Mouse (Mus musculus): ENCODE measurements at regions not wholly inside any gene's neighbourhood (a gene's known extent, or its start where the extent isn't known, plus 50 kb on each side); places are given as distances from the start of the nearest gene placed in this dataset.

GRCm38 (mm10) chr14:68355462-68355905 is 938.6 kb downstream of the Synb start:
- Histone ChIP-seq H3K36me3 (no peaks in the 10 kb centered on the region), H3K9me3 (no peaks in the 10 kb centered on the region), H3K27ac (no peak overlapping the region), H3K4me2 (no peak overlapping the region), H3K4me3 (replicated peaks) (no peak overlapping the region), H3K27me3 (no peaks in the 10 kb centered on the region), H3K4me1 (replicated peaks) (no peaks in the 10 kb centered on the region), H3K9ac (replicated peaks) (no peak overlapping the region)
- WGBS: 73% methylated on average over 8 of the region's 8 CpGs
- ATAC-seq (ENCODE audit: insufficient number of reproducible peaks, insufficient read depth, low FRiP score, low TSS enrichment, low read depth): no peak

GRCm38 (mm10) chr14:68345527-68345926 is 948.6 kb downstream of the Synb start:
- H3K27ac ChIP-seq: no peak overlapping the region

GRCm38 (mm10) chr14:68344715-68345114 is 949.4 kb downstream of the Synb start:
- no peaks in the 10 kb centered on the region for H3K9me3 ChIP-seq
- no peak for ATAC-seq (ENCODE audit: insufficient number of reproducible peaks, insufficient read depth, low FRiP score, low TSS enrichment, low read depth)
- H3K4me3 ChIP-seq (replicated peaks): no peak overlapping the region
- no peaks in the 10 kb centered on the region for H3K27me3 ChIP-seq
- no peaks in the 10 kb centered on the region for H3K36me3 ChIP-seq
- 69% methylated on average over 3 of the region's 3 CpGs for WGBS
- peaks cover 3% of the 10 kb centered on the region; the same call in 1 of the 2 replicates for H3K4me1 ChIP-seq (replicated peaks)
- H3K9ac ChIP-seq (replicated peaks): no peak overlapping the region
- no peak overlapping the region for H3K27ac ChIP-seq
- H3K4me2 ChIP-seq: no peak overlapping the region

More at GRCm38 (mm10) chr14:68345527-68345926, 948.6 kb downstream of the Synb start:
- no peak overlapping the region for H3K9ac ChIP-seq (replicated peaks)
- 82% methylated on average over 4 of the region's 4 CpGs for WGBS
- H3K36me3 ChIP-seq: no peaks in the 10 kb centered on the region
- no peaks in the 10 kb centered on the region for H3K27me3 ChIP-seq
- H3K9me3 ChIP-seq: no peaks in the 10 kb centered on the region
- no peak overlapping the region for H3K4me3 ChIP-seq (replicated peaks)
- H3K4me2 ChIP-seq: no peak overlapping the region
- no peaks in the 10 kb centered on the region for H3K4me1 ChIP-seq (replicated peaks)
- no peak for ATAC-seq (ENCODE audit: insufficient number of reproducible peaks, insufficient read depth, low FRiP score, low TSS enrichment, low read depth)

GRCm38 (mm10) chr14:68338440-68338839 is 955.7 kb downstream of the Synb start:
- no peak for ATAC-seq (ENCODE audit: insufficient number of reproducible peaks, insufficient read depth, low FRiP score, low TSS enrichment, low read depth)
- WGBS: 28% methylated on average over 5 of the region's 5 CpGs

GRCm38 (mm10) chr14:68325061-68325460 is 969.0 kb downstream of the Synb start:
- Histone ChIP-seq H3K4me3 (replicated peaks) (no peak overlapping the region), H3K4me1 (replicated peaks) (no peaks in the 10 kb centered on the region), H3K9me3 (no peaks in the 10 kb centered on the region), H3K27ac (no peak overlapping the region), H3K9ac (replicated peaks) (no peak overlapping the region), H3K27me3 (0 out of 2 replicates have a peak, but pooled peaks cover 2% of the 10 kb centered on the region), H3K4me2 (no peak overlapping the region), H3K36me3 (no peaks in the 10 kb centered on the region)
- WGBS: 87% methylated on average over 1 of the region's 1 CpGs
- ATAC-seq (ENCODE audit: insufficient number of reproducible peaks, insufficient read depth, low FRiP score, low TSS enrichment, low read depth): no peak

More at GRCm38 (mm10) chr14:68338440-68338839, 955.7 kb downstream of the Synb start:
- Histone ChIP-seq H3K27me3 (no peaks in the 10 kb centered on the region), H3K27ac (no peak overlapping the region), H3K4me2 (no peak overlapping the region), H3K9ac (replicated peaks) (no peak overlapping the region), H3K4me1 (replicated peaks) (peaks cover 28% of the 10 kb centered on the region), H3K9me3 (no peaks in the 10 kb centered on the region), H3K36me3 (no peaks in the 10 kb centered on the region), H3K4me3 (replicated peaks) (no peak overlapping the region)

- Histone ChIP-seq H3K27me3 (0 out of 2 replicates have a peak, but pooled peaks cover 2% of the 10 kb centered on the region), H3K4me3 (replicated peaks) (no peak overlapping the region), H3K27ac (no peak overlapping the region), H3K4me1 (replicated peaks) (no peaks in the 10 kb centered on the region), H3K36me3 (no peaks in the 10 kb centered on the region), H3K4me2 (no peak overlapping the region), H3K9me3 (no peaks in the 10 kb centered on the region), H3K9ac (replicated peaks) (no peak overlapping the region)
- WGBS: 59% methylated on average over 6 of the region's 6 CpGs
- no peak for ATAC-seq (ENCODE audit: insufficient number of reproducible peaks, insufficient read depth, low FRiP score, low TSS enrichment, low read depth)
Observed at GRCm38 (mm10) chr14:68323008-68323407, 971.1 kb downstream of the Synb start.

GRCm38 (mm10) chr14:68307973-68308660 is 986.0 kb downstream of the Synb start:
- no peak overlapping the region for H3K27ac ChIP-seq
- H3K36me3 ChIP-seq: no peaks in the 10 kb centered on the region
- H3K4me3 ChIP-seq (replicated peaks): no peak overlapping the region
- 67% methylated on average over 2 of the region's 2 CpGs for WGBS
- no peak for ATAC-seq (ENCODE audit: insufficient number of reproducible peaks, insufficient read depth, low FRiP score, low TSS enrichment, low read depth)
- no peaks in the 10 kb centered on the region for H3K4me1 ChIP-seq (replicated peaks)
- H3K4me2 ChIP-seq: no peak overlapping the region
- H3K9me3 ChIP-seq: no peaks in the 10 kb centered on the region
- H3K27me3 ChIP-seq: no peaks in the 10 kb centered on the region
- no peak overlapping the region for H3K9ac ChIP-seq (replicated peaks)

GRCm38 (mm10) chr14:68305166-68305565 is 988.9 kb downstream of the Synb start:
- Histone ChIP-seq H3K36me3 (no peaks in the 10 kb centered on the region), H3K27ac (no peak overlapping the region), H3K9me3 (no peaks in the 10 kb centered on the region), H3K4me3 (replicated peaks) (no peak overlapping the region), H3K27me3 (no peaks in the 10 kb centered on the region), H3K4me2 (no peak overlapping the region), H3K4me1 (replicated peaks) (no peaks in the 10 kb centered on the region), H3K9ac (replicated peaks) (no peak overlapping the region)
- no peak for ATAC-seq (ENCODE audit: insufficient number of reproducible peaks, insufficient read depth, low FRiP score, low TSS enrichment, low read depth)
- WGBS: 84% methylated on average over 8 of the region's 8 CpGs

GRCm38 (mm10) chr14:68301710-68302109 is 992.4 kb downstream of the Synb start:
- 50% methylated on average over 4 of the region's 4 CpGs for WGBS
- no peaks in the 10 kb centered on the region for H3K36me3 ChIP-seq
- ATAC-seq (ENCODE audit: insufficient number of reproducible peaks, insufficient read depth, low FRiP score, low TSS enrichment, low read depth): no peak

GRCm38 (mm10) chr14:68285546-68285945 is 1008.6 kb downstream of the Synb start:
- no peak overlapping the region for H3K27ac ChIP-seq
- H3K4me1 ChIP-seq (replicated peaks): no peaks in the 10 kb centered on the region
- H3K36me3 ChIP-seq: no peaks in the 10 kb centered on the region
- H3K4me3 ChIP-seq (replicated peaks): no peak overlapping the region
- H3K4me2 ChIP-seq: no peak overlapping the region
- no peaks in the 10 kb centered on the region for H3K27me3 ChIP-seq
- no peak overlapping the region for H3K9ac ChIP-seq (replicated peaks)
- no peak for ATAC-seq (ENCODE audit: insufficient number of reproducible peaks, insufficient read depth, low FRiP score, low TSS enrichment, low read depth)
- H3K9me3 ChIP-seq: no peaks in the 10 kb centered on the region
- WGBS: 68% methylated on average over 3 of the region's 3 CpGs

More at GRCm38 (mm10) chr14:68301710-68302109, 992.4 kb downstream of the Synb start:
- Histone ChIP-seq H3K4me2 (no peak overlapping the region), H3K4me1 (replicated peaks) (no peaks in the 10 kb centered on the region), H3K9ac (replicated peaks) (no peak overlapping the region), H3K27ac (no peak overlapping the region), H3K9me3 (no peaks in the 10 kb centered on the region), H3K4me3 (replicated peaks) (no peak overlapping the region), H3K27me3 (no peaks in the 10 kb centered on the region)

GRCm38 (mm10) chr14:68261436-68261835 is 1032.7 kb downstream of the Synb start:
- no peak for ATAC-seq (ENCODE audit: insufficient number of reproducible peaks, insufficient read depth, low FRiP score, low TSS enrichment, low read depth)
- H3K4me2 ChIP-seq: no peak overlapping the region
- H3K9ac ChIP-seq (replicated peaks): no peak overlapping the region
- H3K9me3 ChIP-seq: no peaks in the 10 kb centered on the region
- 0 out of 2 replicates have a peak, but pooled peaks cover 6% of the 10 kb centered on the region for H3K4me1 ChIP-seq (replicated peaks)
- no peak overlapping the region for H3K27ac ChIP-seq
- H3K36me3 ChIP-seq: no peaks in the 10 kb centered on the region
- WGBS: 77% methylated on average over 3 of the region's 3 CpGs
- no peaks in the 10 kb centered on the region for H3K27me3 ChIP-seq
- no peak overlapping the region for H3K4me3 ChIP-seq (replicated peaks)

- Histone ChIP-seq H3K9ac (replicated peaks) (no peak overlapping the region), H3K4me1 (replicated peaks) (no peaks in the 10 kb centered on the region), H3K9me3 (no peaks in the 10 kb centered on the region), H3K4me3 (replicated peaks) (no peak overlapping the region), H3K36me3 (no peaks in the 10 kb centered on the region), H3K27me3 (no peaks in the 10 kb centered on the region), H3K27ac (no peak overlapping the region), H3K4me2 (no peak overlapping the region)
- no peak for ATAC-seq (ENCODE audit: insufficient number of reproducible peaks, insufficient read depth, low FRiP score, low TSS enrichment, low read depth)
- 86% methylated on average over 2 of the region's 2 CpGs for WGBS
Observed at GRCm38 (mm10) chr14:68246966-68247365, 1047.1 kb downstream of the Synb start.
